Mouse (Mus musculus): ENCODE data around the gene Tmem214. TPM values are rescaled to one million over a fixed set of nuclear protein-coding genes. Genes with fewer than 3 reads are reported as not detected.

Gene Tmem214
- total RNA-seq, 1 experiment from 2014 or later = 48.5 TPM

GRCm38 (mm10) chr5:30915456-30915855 lies 47.6 kb downstream of the Tmem214 start:
- DNase-seq = no peak

GRCm38 (mm10) chr5:30915974-30916433 lies 48.2 kb downstream of the Tmem214 start:
- DNase-seq = peak; percentile 93

DNA sequence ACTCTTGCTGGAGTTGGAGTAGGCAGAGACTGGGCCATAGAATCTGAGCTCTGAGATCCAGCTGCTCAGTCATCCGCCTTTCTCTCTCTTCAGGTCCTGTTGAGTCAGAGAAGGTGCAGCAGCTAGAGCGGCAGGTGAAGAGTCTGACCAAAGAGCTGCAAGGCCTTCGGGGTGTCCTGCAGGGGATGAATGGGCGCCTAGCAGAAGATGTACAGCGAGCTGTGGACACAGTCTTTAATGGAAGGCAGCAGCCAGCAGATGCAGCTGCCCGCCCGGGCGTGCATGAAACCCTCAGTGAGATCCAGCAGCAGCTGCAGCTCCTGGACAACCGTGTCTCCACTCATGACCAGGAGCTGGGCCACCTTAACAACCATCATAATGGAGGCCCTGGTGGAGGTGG lies 49.0 kb downstream of the Tmem214 start:
- DNase-seq = no peak

DNA sequence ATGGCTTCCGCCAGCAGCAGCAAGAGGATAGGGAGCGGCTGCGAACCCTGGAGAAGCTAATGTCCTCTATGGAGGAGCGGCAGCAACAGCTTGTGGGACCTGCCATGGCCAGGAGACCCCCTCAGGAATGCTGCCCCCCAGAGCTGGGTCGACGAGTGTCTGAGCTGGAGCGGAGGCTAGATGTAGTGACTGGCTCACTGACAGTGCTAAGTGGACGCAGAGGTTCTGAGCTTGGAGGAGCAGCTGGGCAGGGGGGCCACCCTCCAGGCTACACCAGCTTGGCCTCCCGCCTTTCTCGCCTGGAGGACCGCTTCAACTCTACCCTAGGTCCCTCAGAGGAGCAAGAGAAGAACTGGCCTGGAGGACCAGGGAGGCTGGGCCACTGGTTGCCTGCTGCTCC lies 49.5 kb downstream of the Tmem214 start:
- DNase-seq = no peak

DNA sequence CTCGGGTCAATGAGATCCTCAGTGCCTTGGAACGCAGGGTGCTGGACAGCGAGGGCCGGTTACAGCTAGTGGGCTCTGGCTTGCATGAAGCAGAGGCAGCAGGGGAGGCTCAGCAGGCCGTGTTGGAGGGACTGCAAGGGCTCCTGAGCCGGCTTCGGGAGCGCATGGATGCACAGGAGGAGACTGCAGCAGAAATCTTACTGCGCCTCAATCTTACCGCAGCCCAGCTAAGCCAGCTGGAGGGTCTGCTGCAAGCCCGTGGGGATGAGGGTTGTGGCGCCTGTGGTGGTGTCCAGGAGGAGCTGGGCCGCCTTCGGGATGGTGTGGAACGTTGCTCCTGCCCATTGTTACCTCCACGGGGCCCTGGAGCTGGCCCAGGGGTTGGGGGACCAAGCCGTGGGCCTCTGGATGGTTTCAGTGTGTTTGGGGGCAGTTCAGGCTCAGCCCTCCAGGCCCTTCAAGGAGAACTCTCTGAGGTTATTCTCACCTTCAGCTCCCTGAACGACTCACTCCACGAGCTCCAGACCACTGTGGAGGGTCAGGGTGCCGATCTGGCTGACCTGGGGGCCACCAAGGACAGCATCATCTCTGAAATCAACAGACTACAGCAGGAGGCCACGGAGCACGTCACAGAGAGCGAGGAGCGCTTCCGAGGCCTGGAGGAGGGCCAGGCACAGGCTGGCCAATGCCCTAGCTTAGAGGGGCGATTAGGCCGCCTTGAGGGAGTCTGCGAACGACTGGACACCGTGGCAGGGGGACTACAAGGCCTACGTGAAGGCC lies 50.3 kb downstream of the Tmem214 start:
- no peak for DNase-seq

DNA sequence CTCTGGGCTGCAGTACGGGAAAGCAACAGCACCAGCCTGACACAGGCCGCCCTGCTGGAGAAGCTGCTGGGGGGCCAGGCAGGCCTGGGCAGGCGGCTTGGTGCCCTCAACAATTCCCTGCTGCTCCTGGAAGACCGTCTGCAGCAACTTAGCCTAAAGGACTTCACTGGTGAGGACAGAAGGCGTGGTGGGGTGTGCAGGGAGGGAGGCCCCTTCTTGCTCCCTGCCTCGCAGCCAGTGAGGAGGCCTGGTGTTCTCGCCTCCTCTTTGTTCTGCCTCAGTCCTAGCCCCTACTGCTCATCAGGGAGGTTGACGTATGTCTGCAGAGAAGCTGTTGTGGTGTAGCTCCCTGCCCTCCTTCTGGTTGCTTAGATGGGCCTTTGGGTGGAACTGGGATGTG lies 50.9 kb downstream of the Tmem214 start:
- no peak for DNase-seq

- DNase-seq = no peak
These were observed 52.2 kb downstream of the Tmem214 start for GRCm38 (mm10) chr5:30919831-30920614.

GRCm38 (mm10) chr5:30920621-30921020 lies 52.8 kb downstream of the Tmem214 start:
- DNase-seq = no peak

GRCm38 (mm10) chr5:30921256-30922033 lies 53.6 kb downstream of the Tmem214 start, which contains the start of gene Khk:
Khk (plus strand) TSS chr5:30921431.
- peak; percentile 96 for DNase-seq

DNA sequence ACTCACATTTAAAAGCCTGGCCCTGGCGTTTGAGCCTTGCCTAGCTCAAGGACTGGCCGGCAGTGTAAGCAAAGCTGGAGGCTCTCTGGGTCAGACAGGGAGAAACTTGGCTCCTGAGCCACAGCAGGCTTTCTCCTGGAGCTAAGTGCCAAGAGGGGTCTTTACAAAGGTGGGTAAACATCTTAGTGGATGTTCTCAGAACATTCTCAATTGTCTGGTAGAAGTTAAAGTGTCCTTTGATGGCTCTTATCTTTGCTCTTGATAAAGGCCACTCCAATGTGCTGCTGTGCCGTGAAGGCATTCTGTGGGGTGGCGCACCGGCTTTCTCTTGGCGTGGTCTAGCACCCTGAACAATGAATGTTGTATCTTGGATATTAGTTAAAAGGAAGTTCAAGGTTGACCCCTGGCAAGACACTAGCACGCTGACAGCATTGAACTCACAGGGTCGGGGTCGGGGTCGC lies 54.8 kb downstream of the Tmem214 start:
- DNase-seq = no peak

DNA sequence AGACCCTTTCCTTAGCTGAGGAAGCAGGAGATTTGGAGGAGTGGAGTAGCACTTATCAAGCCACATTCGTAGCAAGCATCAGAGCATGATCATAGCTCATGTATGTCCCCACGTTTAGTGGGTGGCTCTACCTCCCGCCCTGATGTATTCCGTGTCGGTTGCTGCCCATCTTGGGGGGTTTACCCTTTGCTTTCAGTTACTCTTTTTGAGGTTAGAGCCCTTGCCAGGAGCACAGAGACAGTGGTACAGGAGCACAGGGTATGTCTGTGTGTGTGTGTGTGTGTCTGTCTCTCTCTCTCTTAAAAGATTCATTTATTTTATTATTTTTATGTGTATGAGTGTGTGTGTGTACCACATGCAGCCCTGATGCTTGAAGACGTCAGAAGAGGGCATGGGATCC lies 55.3 kb downstream of the Tmem214 start:
- no peak for DNase-seq

GRCm38 (mm10) chr5:30924614-30925013 lies 56.8 kb downstream of the Tmem214 start:
- DNase-seq = no peak

GRCm38 (mm10) chr5:30925217-30925616 lies 57.4 kb downstream of the Tmem214 start:
- DNase-seq = no peak

DNA sequence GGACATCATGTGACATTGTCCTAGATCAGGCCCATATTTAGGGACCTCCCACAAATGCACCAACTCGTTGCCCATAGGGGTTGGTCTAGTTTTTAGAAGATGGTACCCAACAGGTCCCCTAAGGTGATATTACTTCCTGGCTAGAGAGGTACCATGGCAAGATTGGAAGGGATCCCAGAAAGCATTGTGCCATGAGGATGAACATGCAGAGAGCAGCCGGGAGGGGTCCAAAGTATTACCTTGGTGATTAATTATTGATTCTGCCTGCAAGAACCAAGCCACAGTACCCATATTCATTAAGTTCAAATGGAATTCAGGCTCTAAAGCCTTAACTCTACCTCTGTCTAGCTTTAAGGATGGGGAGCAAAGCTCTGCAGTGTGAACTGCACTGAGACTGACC lies 58.3 kb downstream of the Tmem214 start:
- DNase-seq = no peak

DNA sequence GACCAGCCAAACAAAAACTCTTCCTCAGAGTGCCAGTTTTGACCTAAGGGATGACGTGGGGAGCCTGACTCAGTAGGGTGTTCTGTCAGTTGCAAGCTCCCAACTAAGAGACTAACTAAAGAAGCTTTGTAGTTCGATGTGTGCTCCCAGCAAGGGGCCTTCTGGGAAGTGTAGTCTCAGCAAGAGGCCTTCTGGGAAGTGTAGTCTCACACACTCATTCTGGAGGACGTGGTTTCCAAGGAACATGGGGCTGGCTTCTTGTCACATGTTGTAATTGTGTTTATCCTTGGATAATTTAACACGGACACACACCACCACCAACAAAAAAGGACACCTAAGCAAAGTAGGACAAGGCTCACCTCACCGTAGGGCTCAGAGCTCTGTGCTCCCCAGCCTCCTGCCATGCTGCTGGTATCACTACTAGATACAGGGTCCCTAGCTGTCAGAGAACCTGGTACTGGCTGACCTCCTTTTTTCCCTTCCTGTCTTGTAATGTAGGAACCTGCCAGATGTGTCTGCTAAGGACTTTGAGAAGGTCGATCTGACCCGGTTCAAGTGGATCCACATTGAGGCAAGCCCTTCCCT lies 60.2 kb downstream of the Tmem214 start:
- DNase-seq = peak; percentile 62

Other genes with a start within 250 kb of the Tmem214 start
- 33.9 and 38.9 TPM in 2 replicates for gene Slc35f6, start 220.1 kb upstream of the Tmem214 start, total RNA-seq (2021)
- gene Cenpa, start 201.2 kb upstream of the Tmem214 start, total RNA-seq (2021) = 39.0 and 39.1 TPM in 2 replicates
- 1.4 and 4.5 TPM in 2 replicates for gene Dpysl5, start 156.4 kb upstream of the Tmem214 start, total RNA-seq (2021)
- 44.1 and 46.5 TPM in 2 replicates for gene Mapre3, start 53.4 kb upstream of the Tmem214 start, total RNA-seq (2021)
- 10.4 and 11.7 TPM in 2 replicates for gene Agbl5, start 20.7 kb downstream of the Tmem214 start, total RNA-seq (2021)
- gene Ost4, start 39.8 kb downstream of the Tmem214 start, total RNA-seq (2021) = 210 and 212 TPM in 2 replicates
- 46.2 and 51.0 TPM in 2 replicates for gene Emilin1, start 45.4 kb downstream of the Tmem214 start, total RNA-seq (2021)
- 48.4 and 70.5 TPM in 2 replicates for gene Khk, start 53.4 kb downstream of the Tmem214 start, total RNA-seq (2021)
- gene Cgref1, start 77.6 kb downstream of the Tmem214 start, total RNA-seq (2021) = 0.56 and 0.86 TPM in 2 replicates
- gene Preb, start 92.3 kb downstream of the Tmem214 start, total RNA-seq (2021) = 117 and 128 TPM in 2 replicates
- 1.1 and 1.2 TPM in 2 replicates for gene Tcf23, start 100.7 kb downstream of the Tmem214 start, total RNA-seq (2021)
- gene Atraid, start 180.3 kb downstream of the Tmem214 start, total RNA-seq (2021) = 116 and 121 TPM in 2 replicates
- 19.7 and 24.0 TPM in 2 replicates for gene Slc5a6, start 180.9 kb downstream of the Tmem214 start, total RNA-seq (2021)
- gene Cad, start 186.8 kb downstream of the Tmem214 start, total RNA-seq (2021) = 31.0 and 37.3 TPM in 2 replicates
- not detected in 2 replicates for gene Dnajc5g, start 238.3 kb downstream of the Tmem214 start, total RNA-seq (2021)
- gene Slc30a3, start 240.2 kb downstream of the Tmem214 start, total RNA-seq (2021) = 0.49 and 0.74 TPM in 2 replicates
- gene Trim54, start 248.7 kb downstream of the Tmem214 start, total RNA-seq (2021) = not detected in 2 replicates

All from adrenal gland, postnatal 14 days (tissue).